Mouse (Mus musculus): ENCODE results near the gene Gucd1. TPM values are rescaled to one million over a fixed set of nuclear protein-coding genes. Genes with fewer than 3 reads are reported as not detected.

Gucd1 gene
- polyA plus RNA-seq, 1 experiment from 2014 or later: 39.8 TPM

DNA sequence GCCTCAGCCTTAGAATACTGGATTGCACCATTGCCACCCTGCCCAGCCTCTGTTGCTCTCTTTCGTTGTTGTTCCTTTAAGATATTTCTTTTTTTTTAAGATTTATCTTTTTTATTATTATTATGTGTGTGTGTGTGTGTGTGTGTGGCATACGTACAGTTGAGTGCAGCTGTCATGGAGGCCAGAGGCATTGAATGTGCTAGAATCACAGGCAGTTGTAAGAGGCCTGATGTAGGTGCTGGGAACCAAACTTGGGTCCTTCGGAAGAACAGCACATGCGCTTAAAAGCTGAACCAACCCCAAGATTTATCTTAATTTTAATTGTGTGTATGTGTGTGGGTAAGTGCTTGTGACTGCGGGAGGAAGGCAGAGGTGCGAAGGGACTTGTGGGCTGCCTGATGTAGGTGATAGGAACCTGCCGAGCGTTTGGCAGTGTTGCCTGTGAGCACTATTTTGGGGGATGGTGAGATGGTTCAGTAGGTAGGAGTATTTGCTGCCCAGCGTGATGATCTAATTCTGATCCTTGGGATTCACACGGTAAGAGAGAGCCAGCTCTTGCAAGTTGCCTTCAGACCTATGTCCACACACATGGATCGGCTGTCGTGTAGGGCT, 216.5 kb downstream of the Gucd1 start:
- no peak for ATAC-seq
- Histone ChIP-seq H3K9ac (no peak overlapping the region), H3K27me3 (replicated peaks) (no peaks in the 10 kb centered on the region), H3K4me1 (replicated peaks) (peaks cover 11% of the 10 kb centered on the region), H3K36me3 (0 out of 2 replicates have a peak, but pooled peaks cover 3% of the 10 kb centered on the region), H3K27ac (no peak overlapping the region), H3K9me3 (no peaks in the 10 kb centered on the region), H3K4me3 (replicated peaks) (no peak overlapping the region), H3K4me2 (replicated peaks) (no peak overlapping the region)
- 89% methylated on average over 12 of the region's 12 CpGs for WGBS

Other genes with a start within 250 kb of the Gucd1 start
- gene Adora2a, start 201.1 kb downstream of the Gucd1 start, polyA plus RNA-seq (2015; fragmentation: Nextera tagmentation; extraction: Ambion mirVana): 2.5 and 3.2 TPM in 2 replicates
- gene Upb1, start 116.9 kb downstream of the Gucd1 start, polyA plus RNA-seq (2015; fragmentation: Nextera tagmentation; extraction: Ambion mirVana): 0.88 and 1.9 TPM in 2 replicates
- 147 and 156 TPM in 2 replicates for gene Snrpd3, start 421 bp downstream of the Gucd1 start, polyA plus RNA-seq (2015; fragmentation: Nextera tagmentation; extraction: Ambion mirVana)
- gene Lrrc75b, start 42.4 kb upstream of the Gucd1 start, polyA plus RNA-seq (2015; fragmentation: Nextera tagmentation; extraction: Ambion mirVana): 2.1 and 2.7 TPM in 2 replicates
- gene Ggt1, start 43.6 kb upstream of the Gucd1 start, polyA plus RNA-seq (2015; fragmentation: Nextera tagmentation; extraction: Ambion mirVana): 46.5 and 63.7 TPM in 2 replicates
- gene Ggt5, start 71.4 kb upstream of the Gucd1 start, polyA plus RNA-seq (2015; fragmentation: Nextera tagmentation; extraction: Ambion mirVana): 7.5 and 7.9 TPM in 2 replicates
- gene Susd2, start 126.0 kb upstream of the Gucd1 start, polyA plus RNA-seq (2015; fragmentation: Nextera tagmentation; extraction: Ambion mirVana): 13.4 and 13.9 TPM in 2 replicates
- gene Cabin1, start 246.4 kb upstream of the Gucd1 start, polyA plus RNA-seq (2015; fragmentation: Nextera tagmentation; extraction: Ambion mirVana): 29.0 and 32.6 TPM in 2 replicates